Mouse (Mus musculus) kidney, embryonic 15.5 days (tissue): Measurements from ENCODE around the gene Bub1. TPM values are rescaled to one million over a fixed set of nuclear protein-coding genes. Genes with fewer than 3 reads are reported as not detected.

Experiments used
- ATAC-seq: fragments of 200-750 bp; cut with Nextera tagmentation; replicated peaks from 2 replicates; pipeline ENCODE4 v1.8.0; 2017; ENCODE audit warnings: moderate TSS enrichment; ENCODE audit not compliant: low FRiP score
- H3K27ac ChIP-seq: fragments of 300-500 bp; sonication (generic); 2 replicates; pipeline ENCODE4 v1.5.1; 2015; ENCODE audit warnings: mild to moderate bottlenecking, inconsistent platforms
- H3K27me3 ChIP-seq: fragments of 300-500 bp; sonication (generic); 2 replicates; pipeline ENCODE4 v1.6.1; 2015; ENCODE audit warnings: inconsistent platforms
- H3K36me3 ChIP-seq: fragments of 300-500 bp; sonication (generic); 2 replicates; pipeline ENCODE4 v1.6.1; 2015; ENCODE audit warnings: inconsistent platforms
- H3K4me1 ChIP-seq: fragments of 300-500 bp; sonication (generic); 2 replicates; pipeline ENCODE4 v1.6.1; 2015; ENCODE audit warnings: inconsistent platforms
- H3K4me2 ChIP-seq: fragments of 300-500 bp; sonication (generic); 2 replicates; pipeline ENCODE4 v1.6.1; 2015; ENCODE audit warnings: moderate library complexity, mild to moderate bottlenecking, inconsistent platforms
- H3K4me3 ChIP-seq: fragments of 300-500 bp; sonication (generic); replicated peaks from 2 replicates; pipeline ENCODE4 v1.5.1; 2015; ENCODE audit warnings: mild to moderate bottlenecking, inconsistent platforms
- H3K9ac ChIP-seq: fragments of 300-500 bp; sonication (generic); 2 replicates; pipeline ENCODE4 v1.6.1; 2015; ENCODE audit warnings: mild to moderate bottlenecking, inconsistent platforms
- H3K9me3 ChIP-seq: fragments of 300-500 bp; sonication (generic); replicated peaks from 2 replicates; pipeline ENCODE4 v1.6.1; 2016; ENCODE audit warnings: inconsistent platforms
- WGBS: fragments of 180-500 bp; shearing (Covaris S2); methylation state at CpG from one replicate; pipeline ENCODE4 v1.1.7; 2015; ENCODE audit warnings: mixed read lengths; 5-methylcytosine and 5-hydroxymethylcytosine counted together
- polyA plus RNA-seq: library from polyadenylated mRNA; unstranded; fragments of >200 nt; fragmentation: Nextera tagmentation; extraction: Ambion mirVana; gene quantifications from 2 replicates; pipeline ENCODE4 v1.2.1, GENCODE M21; 2015

Gene Bub1
- 61.6 and 65.2 TPM in 2 replicates for polyA plus RNA-seq

DNA sequence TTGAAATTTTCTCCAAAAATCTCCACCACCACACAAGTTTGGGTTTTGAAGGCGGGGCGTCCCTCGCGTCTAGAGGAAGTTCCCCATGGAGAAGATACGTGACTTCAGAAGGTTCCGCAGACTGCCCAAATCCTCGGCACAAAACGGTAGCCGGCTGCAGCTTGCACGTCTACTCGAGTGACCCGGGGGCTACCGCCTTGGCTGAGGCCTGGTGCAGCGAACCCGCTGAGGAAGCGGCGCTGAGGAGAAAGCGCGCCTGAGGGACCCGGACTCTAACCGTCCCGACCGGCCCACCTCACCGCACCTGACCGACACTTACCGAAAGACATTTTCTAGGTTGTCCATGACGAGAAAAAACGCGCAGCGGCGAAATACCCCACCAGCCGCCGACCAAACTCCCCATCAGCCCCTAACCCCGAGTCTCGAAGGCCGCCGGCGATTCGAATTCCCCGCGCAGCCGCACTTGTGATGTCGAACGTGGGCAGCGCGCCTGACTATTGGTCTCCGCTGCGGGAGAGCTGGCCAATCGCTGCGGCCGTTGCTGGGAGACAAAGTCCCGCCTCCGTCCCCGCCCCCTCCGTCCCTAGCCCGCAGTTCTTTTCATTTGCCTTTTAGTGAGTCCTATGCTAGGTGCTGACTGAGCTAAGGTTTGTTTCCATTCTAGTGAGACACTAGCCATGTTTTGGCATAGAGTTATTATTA, at the start of gene Bub1:
Gene Bub1 (minus strand): TSS at position 465 of the 702 bp plus-strand sequence.
- under 1% methylated on average over 56 of the region's 56 CpGs for WGBS
- Histone ChIP-seq H3K4me2 (peak within 1 kb of the TSS; percentile 67), H3K4me3 (peak within 1 kb of the TSS; percentile 74), H3K36me3 (peaks cover 10% of the 10 kb centered on the region), H3K27ac (no peak within 1 kb of the TSS), H3K27me3 (peaks cover 10% of the 10 kb centered on the region; the same call in 1 of the 2 replicates), H3K9ac (peak within 1 kb of the TSS; percentile 53), H3K4me1 (peaks cover 13% of the 10 kb centered on the region), H3K9me3 (no peaks in the 10 kb centered on the region)
- peak; percentile 99 for ATAC-seq

DNA sequence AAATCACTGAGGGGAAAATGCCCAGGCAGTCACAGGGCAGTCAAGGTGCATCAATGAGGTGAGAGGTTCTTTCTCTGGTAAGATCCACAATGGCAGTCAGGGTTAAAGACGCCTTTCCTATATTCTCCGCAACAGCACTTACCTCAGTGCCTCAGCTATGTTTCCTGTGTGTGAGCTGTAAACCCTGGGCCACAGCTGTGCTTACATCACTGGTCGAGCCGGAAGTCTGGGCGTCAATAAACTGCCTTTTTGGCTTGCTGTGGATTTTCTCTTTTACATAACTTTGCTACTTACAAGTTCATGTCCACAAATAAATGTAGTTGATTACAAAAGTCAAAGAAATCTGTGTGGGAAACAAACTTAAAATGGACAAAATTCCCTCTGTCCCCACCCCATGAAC, 49.4 kb upstream of the Bub1 start:
- Histone ChIP-seq H3K9me3 (no peaks in the 10 kb centered on the region), H3K27ac (no peak overlapping the region), H3K36me3 (no peaks in the 10 kb centered on the region), H3K4me3 (no peak overlapping the region), H3K4me1 (no peaks in the 10 kb centered on the region), H3K9ac (no peak overlapping the region), H3K27me3 (0 out of 2 replicates have a peak, but pooled peaks cover under 1% of the 10 kb centered on the region), H3K4me2 (no peak overlapping the region)
- 75% methylated on average over 5 of the region's 5 CpGs for WGBS
- no peak for ATAC-seq

DNA sequence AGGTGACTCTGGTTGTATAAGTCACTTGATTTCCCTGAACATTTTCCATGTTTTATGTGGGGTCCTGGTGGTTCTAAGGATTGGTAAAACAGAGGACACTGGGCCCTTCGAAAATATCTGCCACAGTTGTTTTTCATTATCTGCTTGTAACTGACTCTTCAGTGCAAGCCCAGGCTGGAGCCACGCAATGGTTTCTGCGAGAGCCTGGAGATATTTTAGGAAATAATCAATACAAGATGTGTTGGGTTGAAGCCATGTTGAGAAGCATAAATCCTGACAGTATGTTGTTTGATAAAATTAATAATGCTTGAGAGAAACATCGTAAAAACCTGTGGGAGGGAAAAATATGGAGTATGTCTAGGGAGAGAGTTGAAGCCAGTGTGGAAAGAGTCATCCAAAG, 32.7 kb upstream of the Bub1 start:
- no peak overlapping the region for H3K9ac ChIP-seq
- WGBS, result 81% methylated on average over 4 of the region's 4 CpGs
- H3K27me3 ChIP-seq, result no peaks in the 10 kb centered on the region
- H3K9me3 ChIP-seq, result no peaks in the 10 kb centered on the region
- no peak overlapping the region for H3K27ac ChIP-seq
- ATAC-seq, result no peak
- H3K4me2 ChIP-seq, result no peak overlapping the region
- no peaks in the 10 kb centered on the region for H3K4me1 ChIP-seq
- no peaks in the 10 kb centered on the region for H3K36me3 ChIP-seq
- H3K4me3 ChIP-seq, result no peak overlapping the region

DNA sequence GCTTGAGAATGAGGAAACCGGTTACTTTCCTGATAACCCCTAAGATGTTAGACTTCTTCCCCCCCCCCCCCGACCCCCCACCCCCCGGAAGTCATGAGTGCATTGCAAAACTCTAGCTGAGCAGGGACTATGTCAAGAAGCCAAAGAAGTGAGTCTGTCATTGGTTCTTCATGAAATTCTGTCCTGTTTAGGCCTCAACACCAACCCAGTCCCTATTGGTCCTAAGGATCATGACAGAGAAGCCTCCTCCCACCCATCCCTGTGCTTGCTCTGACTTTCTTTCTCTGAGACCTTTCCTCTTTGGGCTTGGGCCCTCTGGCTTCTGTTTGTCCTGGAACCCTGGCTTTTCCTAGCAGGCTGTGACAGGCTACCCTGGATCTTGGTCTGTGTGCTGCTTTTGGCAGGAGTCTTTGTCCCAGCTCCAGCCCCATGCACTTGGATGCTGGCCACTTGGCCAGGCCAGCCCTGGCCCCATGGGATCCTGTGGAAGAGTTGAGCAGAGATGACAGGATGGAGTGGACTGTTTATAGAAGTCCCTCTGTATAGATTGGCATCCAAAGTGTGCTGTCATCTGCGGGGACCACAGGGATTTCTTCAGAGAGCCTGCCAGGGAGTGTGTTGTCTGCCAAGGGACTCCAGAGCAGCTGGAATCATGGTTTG, 22.8 kb upstream of the Bub1 start:
- no peaks in the 10 kb centered on the region for H3K36me3 ChIP-seq
- no peak overlapping the region for H3K9ac ChIP-seq
- H3K9me3 ChIP-seq, result no peaks in the 10 kb centered on the region
- no peak overlapping the region for H3K4me3 ChIP-seq
- ATAC-seq, result 0 out of 2 replicates have a peak, but pooled peaks have one; percentile 43
- no peaks in the 10 kb centered on the region for H3K4me1 ChIP-seq
- no peak overlapping the region for H3K4me2 ChIP-seq
- WGBS, result 47% methylated on average over 3 of the region's 4 CpGs
- H3K27me3 ChIP-seq, result no peaks in the 10 kb centered on the region
- H3K27ac ChIP-seq, result no peak overlapping the region

DNA sequence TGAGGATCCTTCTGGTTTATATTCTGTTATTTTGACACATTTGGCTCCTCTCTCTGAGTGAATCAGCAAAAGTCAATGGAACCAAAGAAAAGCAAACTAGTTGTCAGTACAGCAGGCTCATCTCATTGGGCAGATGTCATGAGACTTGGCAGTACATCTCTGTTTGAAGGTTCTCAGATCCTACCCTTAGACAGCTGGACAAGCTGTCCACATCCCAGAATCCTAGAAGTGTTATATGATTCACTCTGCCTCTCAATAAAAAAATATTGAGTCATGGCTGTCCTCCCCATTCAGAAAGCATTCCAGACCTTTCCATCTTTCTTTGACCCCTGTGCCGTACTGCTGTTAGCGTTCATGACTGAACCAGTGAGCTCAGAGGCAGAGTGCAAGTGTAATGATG, 18.7 kb upstream of the Bub1 start:
- Histone ChIP-seq H3K9me3 (no peaks in the 10 kb centered on the region), H3K4me2 (no peak overlapping the region), H3K9ac (no peak overlapping the region), H3K36me3 (no peaks in the 10 kb centered on the region), H3K4me1 (no peaks in the 10 kb centered on the region), H3K27me3 (peaks cover 6% of the 10 kb centered on the region; the same call in 1 of the 2 replicates), H3K4me3 (no peak overlapping the region), H3K27ac (no peak overlapping the region)
- WGBS, result 72% methylated on average over 2 of the region's 2 CpGs
- no peak for ATAC-seq

DNA sequence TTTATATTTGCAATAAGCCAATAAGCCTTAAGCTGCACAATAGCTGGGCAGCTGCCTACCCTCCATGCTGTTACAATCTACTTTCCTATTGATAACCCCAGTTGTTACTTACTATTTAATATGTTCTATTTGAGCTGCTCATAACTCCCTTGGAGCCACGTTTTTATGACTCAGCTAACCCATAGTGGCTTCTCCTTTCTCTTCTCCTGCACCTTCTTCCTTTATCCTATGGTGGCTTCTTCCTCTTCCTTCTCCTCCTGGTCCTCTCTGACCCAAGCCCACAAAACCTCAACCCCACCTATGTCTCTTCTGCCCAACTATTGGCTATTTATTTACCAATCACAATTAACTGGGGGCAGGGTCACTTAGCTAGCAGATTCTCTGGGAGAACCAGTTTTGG, 14.9 kb upstream of the Bub1 start:
- ATAC-seq, result no peak
- H3K4me1 ChIP-seq, result no peaks in the 10 kb centered on the region
- H3K27ac ChIP-seq, result no peak overlapping the region
- H3K9me3 ChIP-seq, result no peaks in the 10 kb centered on the region
- WGBS, result 34% methylated on average over 1 of the region's 1 CpGs
- no peak overlapping the region for H3K9ac ChIP-seq
- H3K27me3 ChIP-seq, result peaks cover 18% of the 10 kb centered on the region; the same call in 1 of the 2 replicates
- H3K4me2 ChIP-seq, result no peak overlapping the region
- no peaks in the 10 kb centered on the region for H3K36me3 ChIP-seq
- no peak overlapping the region for H3K4me3 ChIP-seq

DNA sequence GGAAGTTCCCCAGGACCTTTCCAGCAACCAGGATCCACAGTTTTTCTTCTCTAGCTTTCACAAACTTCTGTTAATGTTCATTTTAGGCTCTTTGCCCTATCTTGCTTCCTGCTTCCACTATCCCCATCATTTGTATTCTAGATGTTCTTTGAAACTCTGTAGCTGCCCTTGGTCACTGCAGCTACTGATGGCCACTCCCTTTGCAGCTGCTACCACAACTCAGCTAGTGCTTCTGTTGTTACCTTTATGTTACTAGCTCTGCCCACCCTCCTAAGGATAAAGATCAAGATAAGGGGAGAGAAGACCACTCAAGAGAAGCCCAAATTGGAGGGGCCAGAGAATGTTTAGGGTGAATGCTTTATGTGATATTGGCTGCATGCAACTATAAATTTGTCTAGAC, 14.3 kb upstream of the Bub1 start:
- Histone ChIP-seq H3K9me3 (no peaks in the 10 kb centered on the region), H3K27ac (no peak overlapping the region), H3K36me3 (no peaks in the 10 kb centered on the region), H3K4me1 (no peaks in the 10 kb centered on the region), H3K4me2 (no peak overlapping the region), H3K4me3 (no peak overlapping the region), H3K9ac (no peak overlapping the region), H3K27me3 (peaks cover 21% of the 10 kb centered on the region)
- no peak for ATAC-seq

DNA sequence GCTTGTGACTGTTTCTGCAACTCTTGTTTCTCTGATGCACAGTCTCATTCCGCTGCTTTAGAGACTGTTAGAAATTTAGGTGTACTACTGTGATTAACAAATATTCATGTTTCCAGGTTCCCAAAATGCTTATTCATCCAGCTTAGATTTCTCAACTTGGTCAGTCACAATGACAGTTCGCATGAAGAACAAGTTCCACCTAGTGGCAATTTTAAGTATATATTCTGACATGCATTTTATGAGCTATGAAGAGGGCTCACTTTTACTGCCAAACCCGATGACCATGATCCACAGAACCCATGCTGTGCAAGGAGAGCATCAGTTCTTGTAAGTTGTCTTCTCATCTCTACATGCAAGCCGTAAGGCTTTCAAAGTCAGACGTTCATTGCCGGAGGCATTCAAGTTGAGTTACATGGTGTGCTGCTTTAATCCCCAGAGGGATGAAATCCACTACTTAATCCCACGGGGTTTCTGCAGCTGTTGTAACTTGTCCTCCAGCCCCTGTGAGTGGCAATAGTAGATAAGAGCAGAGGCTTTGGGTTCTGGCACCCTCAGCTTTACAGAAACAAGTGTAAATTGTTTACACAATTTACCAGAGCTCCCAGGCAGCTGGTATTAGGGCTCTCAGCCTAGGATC, 13.8 kb upstream of the Bub1 start:
- no peak for ATAC-seq
- no peaks in the 10 kb centered on the region for H3K9me3 ChIP-seq
- no peaks in the 10 kb centered on the region for H3K4me1 ChIP-seq
- H3K27ac ChIP-seq, result no peak overlapping the region
- H3K9ac ChIP-seq, result no peak overlapping the region
- no peaks in the 10 kb centered on the region for H3K36me3 ChIP-seq
- peaks cover 27% of the 10 kb centered on the region for H3K27me3 ChIP-seq
- 58% methylated on average over 7 of the region's 7 CpGs for WGBS
- H3K4me2 ChIP-seq, result no peak overlapping the region
- no peak overlapping the region for H3K4me3 ChIP-seq

DNA sequence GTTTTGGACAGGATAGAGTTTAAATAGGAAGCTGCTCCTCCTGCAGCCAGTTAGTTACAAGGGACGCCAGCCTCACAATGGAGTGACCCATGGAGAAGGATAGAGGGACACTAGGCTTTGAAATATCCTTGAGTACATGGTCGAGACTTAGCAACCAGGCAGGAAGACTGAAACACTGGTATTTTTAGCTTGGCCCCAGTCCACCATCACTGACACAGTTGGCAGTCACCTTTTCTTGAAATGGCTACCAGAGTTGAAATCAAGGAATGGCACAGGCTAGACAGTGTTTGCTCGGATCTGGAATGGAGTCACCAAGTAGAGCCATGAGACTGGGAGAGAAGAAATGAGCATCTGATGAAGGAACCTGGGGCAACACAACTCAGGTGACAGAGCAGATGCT, 10.8 kb upstream of the Bub1 start:
- Histone ChIP-seq H3K9me3 (no peaks in the 10 kb centered on the region), H3K36me3 (no peaks in the 10 kb centered on the region), H3K9ac (no peak overlapping the region), H3K27me3 (peaks cover 51% of the 10 kb centered on the region), H3K4me2 (no peak overlapping the region), H3K4me1 (no peaks in the 10 kb centered on the region), H3K27ac (no peak overlapping the region), H3K4me3 (no peak overlapping the region)
- 78% methylated on average over 3 of the region's 3 CpGs for WGBS
- ATAC-seq, result no peak

DNA sequence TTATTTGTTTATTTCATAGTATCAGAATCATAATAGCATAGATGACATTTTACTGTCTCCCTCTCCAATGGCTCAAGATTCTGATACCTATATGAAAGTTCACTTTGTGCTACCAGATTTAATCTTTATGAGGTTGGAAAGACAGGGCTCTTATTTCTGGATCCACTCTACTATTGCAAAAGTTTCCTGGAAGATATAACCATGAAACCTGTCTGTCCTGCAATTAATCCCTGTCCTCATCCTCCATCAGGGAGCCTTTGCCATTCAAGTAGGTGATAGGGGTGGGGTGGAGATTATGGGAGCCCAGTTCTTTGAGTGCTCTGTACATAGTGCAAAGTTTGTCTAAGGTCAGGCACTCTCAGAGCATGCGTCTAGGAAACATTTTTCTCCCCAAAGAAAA, 9.7 kb upstream of the Bub1 start:
- H3K9me3 ChIP-seq, result no peaks in the 10 kb centered on the region
- ATAC-seq, result no peak
- no peaks in the 10 kb centered on the region for H3K36me3 ChIP-seq
- WGBS, result 73% methylated on average over 1 of the region's 1 CpGs
- no peak overlapping the region for H3K9ac ChIP-seq
- no peak overlapping the region for H3K27ac ChIP-seq
- no peak overlapping the region for H3K4me2 ChIP-seq
- H3K4me3 ChIP-seq, result no peak overlapping the region
- H3K4me1 ChIP-seq, result no peaks in the 10 kb centered on the region
- H3K27me3 ChIP-seq, result peaks cover 55% of the 10 kb centered on the region

DNA sequence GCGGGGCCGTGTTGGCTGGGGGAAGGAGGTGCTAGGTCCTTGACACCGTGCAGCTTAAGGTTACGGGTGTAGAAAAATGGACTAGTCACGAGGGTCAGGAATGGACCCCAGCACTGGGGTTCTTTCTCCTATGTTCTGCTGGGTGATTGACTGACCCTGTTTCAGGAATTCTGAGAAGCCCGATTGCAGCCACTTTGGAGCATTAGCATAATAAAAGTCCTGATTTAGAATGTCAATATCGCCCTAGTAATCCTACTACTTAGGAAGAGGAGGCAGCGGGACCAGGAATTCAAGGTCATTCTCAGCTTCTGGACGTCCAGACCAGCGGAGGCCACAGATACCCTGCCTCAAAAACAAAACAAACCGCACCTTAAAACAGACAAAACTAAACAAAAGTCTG, 7.8 kb upstream of the Bub1 start:
- no peaks in the 10 kb centered on the region for H3K9me3 ChIP-seq
- no peaks in the 10 kb centered on the region for H3K4me1 ChIP-seq
- no peak overlapping the region for H3K4me3 ChIP-seq
- no peaks in the 10 kb centered on the region for H3K36me3 ChIP-seq
- ATAC-seq, result no peak
- H3K4me2 ChIP-seq, result no peak overlapping the region
- peaks cover 61% of the 10 kb centered on the region for H3K27me3 ChIP-seq
- no peak overlapping the region for H3K27ac ChIP-seq
- H3K9ac ChIP-seq, result no peak overlapping the region
- WGBS, result 18% methylated on average over 11 of the region's 11 CpGs

DNA sequence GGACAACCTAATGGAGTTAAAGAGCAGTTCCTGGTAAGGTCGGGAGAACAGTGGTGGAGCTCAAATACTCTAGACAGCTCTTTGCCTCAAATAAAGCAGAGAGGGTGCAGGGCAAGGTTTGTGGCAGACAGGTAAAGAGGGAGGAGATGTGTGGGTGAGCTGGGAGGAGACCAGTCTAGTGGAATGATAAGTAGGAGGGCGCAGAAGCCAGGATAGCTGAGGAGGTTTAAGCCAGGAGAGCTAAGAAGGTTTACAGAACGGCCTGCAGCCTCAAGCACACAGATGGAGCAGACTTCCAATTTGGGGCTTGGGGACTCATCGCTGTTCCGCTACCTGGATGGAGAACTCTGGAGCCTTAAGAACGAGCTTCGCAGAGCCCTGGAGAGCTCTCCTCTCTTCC, 6.9 kb upstream of the Bub1 start, which contains the start of gene Acoxl:
Gene Acoxl (plus strand): TSS at position 301 of the 400 bp plus-strand sequence.
- no peak within 1 kb of the TSS for H3K4me3 ChIP-seq
- ATAC-seq, result no peak
- H3K27me3 ChIP-seq, result peaks cover 64% of the 10 kb centered on the region
- no peaks in the 10 kb centered on the region for H3K36me3 ChIP-seq
- no peak within 1 kb of the TSS for H3K27ac ChIP-seq
- no peaks in the 10 kb centered on the region for H3K4me1 ChIP-seq
- H3K4me2 ChIP-seq, result no peak within 1 kb of the TSS
- WGBS, result 71% methylated on average over 7 of the region's 7 CpGs
- H3K9ac ChIP-seq, result no peak within 1 kb of the TSS
- no peaks in the 10 kb centered on the region for H3K9me3 ChIP-seq
